Mouse (Mus musculus) cerebellum, adult 2 months (tissue): ENCODE data around the gene Sdc3.

Experiments used
- CTCF ChIP-seq: fragments of 200-500 bp; IDR thresholded peaks from 2 replicates; pipeline ENCODE4 v1.5.1; 2011; ENCODE audit warnings: low read depth, mild to moderate bottlenecking, control low read depth, low read length, moderate library complexity, borderline replicate concordance; ENCODE audit not compliant: insufficient read depth
- POLR2A ChIP-seq: fragments of 200-500 bp; IDR thresholded peaks from 2 replicates; pipeline ENCODE4 v1.6.1; 2011; ENCODE audit warnings: low read length, control low read depth, borderline replicate concordance; ENCODE audit not compliant: insufficient read depth

DNA sequence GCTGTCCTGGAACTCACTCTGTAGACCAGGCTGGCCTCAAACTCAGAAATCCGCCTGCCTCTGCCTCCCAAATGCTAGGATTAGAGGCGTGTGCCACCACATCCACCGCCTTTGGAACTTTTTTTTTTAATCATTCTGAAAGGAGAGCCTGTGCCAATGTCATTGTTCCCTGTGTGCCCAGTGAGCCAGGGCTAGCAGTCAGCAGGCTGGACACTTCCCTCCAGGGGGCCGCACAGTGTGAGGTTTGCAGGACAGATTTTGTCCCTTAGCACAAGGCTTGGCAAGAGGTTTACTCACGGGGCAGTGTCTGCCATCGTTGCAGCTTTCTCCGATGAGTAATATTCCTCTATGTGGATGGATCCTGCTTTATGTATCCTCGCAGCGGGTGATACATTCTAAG lies 14.4 kb downstream of the Sdc3 start:
- TF ChIP-seq POLR2A (no peak), CTCF (no peak)
